19 mouse cellular contexts compared by ENCODE assay signal in genomic region chr4:99612156-99612555, GRCm38 (mm10). TPM values are rescaled to one million over a fixed set of nuclear protein-coding genes. Genes with fewer than 3 reads are reported as not detected.
DNase-seq lines count a peak whose midpoint lies in the region; ATAC-seq and TF ChIP-seq lines count a peak whose summit lies in the region.
"Had no signal": no experiment of that assay in that cellular context is flagged by ENCODE, and none has a peak within 500 bp of the region (broad histone marks: within the 10 kb centered on the region; RNA-seq: fewer than 3 reads in every experiment).

No protein-coding gene starts in this region.

- no peak overlapping the region for H3K9ac ChIP-seq in embryonic facial prominence, embryonic 12.5 days
- H3K9ac ChIP-seq in heart, adult 2 months (ENCODE audit: low read depth, low read length): no peak overlapping the region

- H3K4me3 ChIP-seq in embryonic facial prominence, embryonic 12.5 days: no peak overlapping the region
- H3K4me3 ChIP-seq in embryonic facial prominence, embryonic 10.5 days: no peak overlapping the region
- no peak overlapping the region for H3K4me3 ChIP-seq in heart, embryonic 10.5 days
- H3K4me3 ChIP-seq in heart, adult 2 months: no peak overlapping the region

- no peaks in the 10 kb centered on the region for H3K79me2 ChIP-seq in heart, adult 2 months (replicated peaks; ENCODE audit: control insufficient read depth, insufficient read depth, low read length)

- no peaks in the 10 kb centered on the region for H3K9me3 ChIP-seq in embryonic facial prominence, embryonic 12.5 days
- H3K9me3 ChIP-seq in embryonic facial prominence, embryonic 10.5 days: no peaks in the 10 kb centered on the region
- no peaks in the 10 kb centered on the region for H3K9me3 ChIP-seq in heart, embryonic 10.5 days

- H3K36me3 ChIP-seq in embryonic facial prominence, embryonic 12.5 days: no peaks in the 10 kb centered on the region
- no peaks in the 10 kb centered on the region for H3K36me3 ChIP-seq in embryonic facial prominence, embryonic 10.5 days (replicated peaks)
- no peaks in the 10 kb centered on the region for H3K36me3 ChIP-seq in heart, embryonic 10.5 days
- H3K36me3 ChIP-seq in heart, adult 2 months (ENCODE audit: control insufficient read depth, insufficient read depth, low read length): no peaks in the 10 kb centered on the region
- H3K36me3 ChIP-seq: G1E had no signal

- ATAC-seq in embryonic facial prominence, embryonic 12.5 days (ENCODE audit: insufficient number of reproducible peaks, insufficient read depth, low FRiP score, low TSS enrichment): no peak
- ATAC-seq: activated CD4-positive, CD25-positive, alpha-beta regulatory T cell, adult 4 months; CD4-positive, CD25-positive, alpha-beta regulatory T cell, adult 4 months; Patski had no signal

- no peak for TF ChIP-seq POLR2A in heart, adult 2 months (IDR thresholded peaks at IDR 0.05; ENCODE audit: insufficient read depth, low read depth, low read length)

- no peak for DNase-seq in embryonic facial prominence, embryonic 10.5 days (ENCODE audit: low spot score)
- peak; percentile 53 for DNase-seq in heart, adult 11 months
- no peak for DNase-seq in heart, adult 9 months (ENCODE audit: low spot score in 2 of 2)
- DNase-seq in heart, embryonic 10.5 days (ENCODE audit: low spot score): peak; percentile 56
- no peak for DNase-seq in heart, adult 2 months
- DNase-seq: adrenal gland, adult 8-10 months; adrenal gland, postnatal 25 days; B cell, adult 2 months; cerebellum, adult 11 months; cerebellum, adult 11-12 months; cerebellum, adult 18-20 months had no signal

- no peak overlapping the region for H3K4me2 ChIP-seq in embryonic facial prominence, embryonic 12.5 days (replicated peaks)

- H3K4me1 ChIP-seq in embryonic facial prominence, embryonic 12.5 days: no peaks in the 10 kb centered on the region
- H3K4me1 ChIP-seq in embryonic facial prominence, embryonic 10.5 days: no peaks in the 10 kb centered on the region
- H3K4me1 ChIP-seq in heart, embryonic 10.5 days: no peaks in the 10 kb centered on the region
- H3K4me1 ChIP-seq in heart, adult 2 months (ENCODE audit: control insufficient read depth, insufficient read depth, low read length): no peaks in the 10 kb centered on the region

- 0 out of 2 replicates have a peak overlapping the region, but pooled peaks have one; percentile 11 for H3K27ac ChIP-seq in embryonic facial prominence, embryonic 12.5 days
- no peak overlapping the region for H3K27ac ChIP-seq in embryonic facial prominence, embryonic 10.5 days (replicated peaks)
- H3K27ac ChIP-seq in heart, embryonic 10.5 days: no peak overlapping the region
- no peak overlapping the region for H3K27ac ChIP-seq in heart, adult 2 months

- TF ChIP-seq CTCF in heart, adult 2 months (IDR thresholded peaks at IDR 0.05): no peak

- intact Hi-C loops in heart, adult 2 months (cut with DNase I): loop anchor here (5.0 kb wide), 1 partner anchor 40 kb away; no protein-coding TSS in a partner anchor

- H3K27me3 ChIP-seq in embryonic facial prominence, embryonic 12.5 days: no peaks in the 10 kb centered on the region
- no peaks in the 10 kb centered on the region for H3K27me3 ChIP-seq in embryonic facial prominence, embryonic 10.5 days (replicated peaks; ENCODE audit: low read depth, poor library complexity, severe bottlenecking)
- H3K27me3 ChIP-seq in heart, embryonic 10.5 days (ENCODE audit: insufficient read depth, poor library complexity, severe bottlenecking): no peaks in the 10 kb centered on the region
- no peaks in the 10 kb centered on the region for H3K27me3 ChIP-seq in heart, adult 2 months (ENCODE audit: control insufficient read depth, insufficient read depth, low read length)
- H3K27me3 ChIP-seq: CH12.LX, Patski had no signal

- TF ChIP-seq EP300 in heart, adult 2 months (IDR thresholded peaks at IDR 0.05; ENCODE audit: insufficient read depth, low read depth, low read length): no peak

- WGBS in embryonic facial prominence, embryonic 12.5 days: 88% methylated on average over 10 of the region's 10 CpGs
- 89% methylated on average over 10 of the region's 10 CpGs for WGBS in embryonic facial prominence, embryonic 10.5 days
- 90% methylated on average over 10 of the region's 10 CpGs for WGBS in heart, embryonic 10.5 days
- WGBS in heart, adult 2 months: 85% methylated on average over 10 of the region's 10 CpGs

RNA-seq across cellular contexts. Expression of gene Foxd3, which starts 43.9 kb away (rescaled TPM):
- 2.1 TPM in 2 replicates for polyA plus RNA-seq in embryonic facial prominence, embryonic 12.5 days (2016; fragmentation: Nextera tagmentation; extraction: Ambion mirVana)
- polyA plus RNA-seq in embryonic facial prominence, embryonic 10.5 days (2016; fragmentation: Nextera tagmentation; extraction: Ambion mirVana): 0.42 and 0.69 TPM in 2 replicates
- polyA plus RNA-seq in heart, embryonic 10.5 days (2016; fragmentation: Nextera tagmentation; extraction: Ambion mirVana): 0.18 TPM in 1 of 2 replicates, not detected in the other
- total RNA-seq in heart, adult 2 months (2021): under 1 TPM; 0.27 to 0.86 TPM
- 0.59 and 0.62 TPM in 2 replicates for polyA plus RNA-seq in heart, adult 2 months (2012; rRNA removed)
- total RNA-seq: CH12.LX, G1E, MEL had no signal
- polyA plus RNA-seq: activated CD4-positive, CD25-positive, alpha-beta regulatory T cell, adult 4 months; C2C12; CD4-positive, CD25-positive, alpha-beta regulatory T cell, adult 4 months; G1E; Patski had no signal

Comparison
In these comparisons a context has a peak if more than half of its experiments do, and no peak if none do; other contexts are left out.
1. DNase-seq: peak in heart, adult 11 months (single experiment) and heart, embryonic 10.5 days (single experiment); none in embryonic facial prominence, embryonic 10.5 days (single experiment), heart, adult 9 months (0 of 2) and heart, adult 2 months (0 of 2).